Comparison of ENCODE assay signal across 19 mouse cellular contexts in genomic region chr7:78739351-78740000, GRCm38 (mm10).
"Had no signal": no experiment of that assay in that cellular context is flagged by ENCODE, and none has a peak within 500 bp of the region (broad histone marks: within the 10 kb centered on the region; RNA-seq: fewer than 3 reads in every experiment).

No protein-coding gene starts in this region.

- H3K27ac ChIP-seq: kidney, postnatal 0 days; limb, embryonic 15.5 days; liver, embryonic 12.5 days; lung, embryonic 15.5 days; neural tube, embryonic 13.5 days; stomach, embryonic 15.5 days had no signal

- H3K9me3 ChIP-seq: limb, embryonic 15.5 days; liver, embryonic 12.5 days; lung, embryonic 15.5 days; megakaryocyte, embryonic 14.5 days; neural tube, embryonic 13.5 days; stomach, embryonic 15.5 days had no signal

- ATAC-seq: liver, embryonic 12.5 days; midbrain, embryonic 16.5 days had no signal

- H3K36me3 ChIP-seq: limb, embryonic 15.5 days; liver, embryonic 12.5 days; lung, embryonic 15.5 days; neural tube, embryonic 13.5 days; stomach, embryonic 15.5 days had no signal

- H3K27me3 ChIP-seq: limb, embryonic 15.5 days; liver, embryonic 12.5 days; lung, embryonic 15.5 days; neural tube, embryonic 13.5 days; stomach, embryonic 15.5 days had no signal

- H3K4me1 ChIP-seq: limb, embryonic 15.5 days; liver, embryonic 12.5 days; lung, embryonic 15.5 days; megakaryocyte, embryonic 14.5 days; neural tube, embryonic 13.5 days; stomach, embryonic 15.5 days had no signal

- H3K4me3 ChIP-seq: limb, embryonic 15.5 days; liver, embryonic 12.5 days; lung, embryonic 15.5 days; megakaryocyte, embryonic 14.5 days; neural tube, embryonic 13.5 days; stomach, embryonic 15.5 days had no signal

- H3K9ac ChIP-seq: limb, embryonic 15.5 days; liver, embryonic 12.5 days; lung, embryonic 15.5 days; neural tube, embryonic 13.5 days; stomach, embryonic 15.5 days had no signal

- H3K4me2 ChIP-seq: limb, embryonic 15.5 days; liver, embryonic 12.5 days; lung, embryonic 15.5 days; midbrain, embryonic 11.5 days; neural tube, embryonic 13.5 days; stomach, embryonic 15.5 days had no signal

- DNase-seq: kidney, adult 11 months; kidney, adult 9 months; kidney, postnatal 36 days; layer of hippocampus, adult 9-11 months; layer of hippocampus, postnatal 36 days; retina, postnatal 1 day; right cerebral cortex, postnatal 4 days; spleen, adult 18-20 months; thymus, adult 2 months; thymus, postnatal 4 days had no signal
